Mouse (Mus musculus) natural killer cell, adult 2 months (primary cell): ENCODE measurements around the gene Fgd3.

Experiments used
- DNase-seq, 2 experiments: peaks; one replicate each; pipeline ENCODE4 v3.0.0; 2022; ENCODE audit warnings: low spot score in 2 of 2

Fgd3 gene

DNA sequence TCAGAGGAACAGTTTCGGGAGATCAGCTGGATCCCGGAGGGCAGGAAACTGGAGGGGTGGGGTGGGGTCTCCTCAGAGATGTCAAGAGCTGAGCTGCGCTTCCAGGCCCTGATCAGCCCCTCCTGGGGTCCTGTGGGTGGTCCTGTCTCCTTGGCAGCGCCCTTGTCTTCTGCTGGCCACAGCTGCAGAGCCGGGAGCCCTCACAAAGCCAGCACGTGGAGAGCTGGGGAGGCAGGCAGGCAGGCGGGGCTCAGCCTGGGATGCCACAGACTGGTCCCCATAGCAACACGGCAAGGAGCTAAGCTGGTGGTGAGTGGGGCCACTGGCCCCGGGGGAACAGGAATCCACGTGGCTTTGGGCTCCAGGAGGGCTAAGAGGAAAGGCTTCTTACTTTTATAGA is at the start of gene Fgd3:
Fgd3 (minus strand) TSS at position 272 of the 400 bp plus-strand sequence.
- DNase-seq, result no peak

DNA sequence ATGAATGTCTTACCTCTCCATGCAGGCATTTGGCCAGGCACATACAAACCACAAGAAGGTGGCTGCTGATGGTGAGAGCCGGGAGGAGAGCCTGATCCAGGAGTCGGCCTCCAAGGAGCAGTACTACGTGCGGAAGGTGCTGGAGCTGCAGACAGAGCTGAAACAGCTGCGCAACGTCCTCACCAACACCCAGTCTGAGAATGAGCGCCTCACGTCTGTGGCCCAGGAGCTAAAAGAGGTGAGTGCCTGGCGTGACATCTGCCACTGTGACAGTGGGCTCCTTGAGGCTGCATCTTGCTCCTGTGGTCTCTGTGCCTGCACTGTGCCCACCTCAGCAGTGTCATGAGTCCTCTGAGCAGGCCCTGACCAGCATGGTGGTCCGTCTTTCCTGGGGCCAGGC is 49.3 kb upstream of the Fgd3 start:
- no peak for DNase-seq

DNA sequence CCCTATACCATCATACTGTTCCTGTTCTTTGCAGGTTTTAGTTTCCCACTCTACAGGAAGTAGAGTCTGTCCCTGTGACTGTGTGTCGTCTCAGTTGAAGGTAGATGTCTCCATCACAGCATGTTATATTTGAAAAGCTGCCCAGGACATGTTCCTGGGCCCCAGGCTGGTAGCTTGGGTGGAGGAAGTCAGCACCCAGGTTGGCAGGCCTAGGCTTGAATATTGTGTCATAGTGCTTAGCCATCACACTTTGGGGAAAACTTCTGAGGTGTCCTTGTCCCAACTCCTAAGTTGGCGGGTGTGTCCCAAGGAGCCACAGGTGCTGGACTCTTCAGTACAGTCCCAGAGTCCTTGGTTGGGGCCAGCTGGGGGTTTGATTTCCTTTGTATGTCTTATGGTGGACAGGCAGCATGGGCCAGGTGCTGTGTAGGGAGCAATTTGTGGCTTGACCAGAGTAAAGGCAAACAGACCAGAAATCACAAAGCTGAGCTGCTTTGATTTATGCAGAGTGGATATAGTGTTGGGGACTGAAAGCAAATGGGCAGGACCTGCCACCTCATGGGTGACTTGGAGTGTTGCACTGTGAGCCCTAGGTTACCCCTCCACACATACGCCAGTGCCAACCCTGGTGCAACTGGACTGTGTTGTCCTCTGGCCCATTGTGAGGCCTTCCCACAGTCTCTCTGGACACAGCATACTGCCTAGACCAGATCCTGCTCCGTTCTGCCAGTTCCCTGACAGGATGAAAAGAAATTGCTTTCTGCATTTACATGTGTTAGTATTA is 47.7 kb upstream of the Fgd3 start:
- DNase-seq, result no peak

DNA sequence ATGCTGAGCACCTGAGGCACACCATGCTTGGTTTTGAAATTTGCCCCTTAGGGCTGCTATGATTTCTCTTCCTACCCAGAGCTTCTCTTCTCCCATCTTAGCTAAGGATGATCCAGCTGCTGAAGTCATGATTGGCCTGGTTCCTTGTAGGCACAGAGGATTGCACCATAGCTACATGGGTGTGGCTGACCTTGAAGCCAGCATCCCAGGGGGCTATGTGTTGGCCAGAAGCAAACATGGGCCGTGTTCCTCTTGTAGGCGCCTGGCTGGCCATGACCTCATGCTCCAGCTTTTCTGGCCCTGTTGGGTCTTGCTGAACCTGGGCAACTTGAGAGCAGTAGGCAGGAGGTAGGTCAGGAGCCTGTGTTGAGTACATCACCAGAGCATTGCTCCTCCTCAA is 44.6 kb upstream of the Fgd3 start:
- DNase-seq, result no peak

DNA sequence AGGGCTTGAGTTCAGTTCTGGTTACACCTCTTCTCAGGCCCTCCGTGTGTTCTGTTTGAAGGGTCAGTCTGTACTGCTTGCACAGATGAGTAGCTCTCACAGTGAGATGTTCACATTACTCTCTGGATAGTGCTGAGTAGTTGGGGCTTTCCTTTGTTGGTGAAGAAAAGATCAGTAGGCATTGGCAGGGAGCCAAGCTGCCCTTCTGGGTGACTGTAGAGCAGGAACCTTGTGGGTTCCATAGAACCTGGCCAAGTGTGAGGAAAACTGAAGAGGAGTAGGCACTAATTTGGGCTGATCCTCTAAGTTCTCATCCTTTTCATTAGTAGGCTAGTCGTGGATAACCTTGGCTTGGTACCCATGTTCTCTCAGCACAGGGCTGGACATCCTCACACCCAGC is 42.7 kb upstream of the Fgd3 start:
- DNase-seq, result no peak

DNA sequence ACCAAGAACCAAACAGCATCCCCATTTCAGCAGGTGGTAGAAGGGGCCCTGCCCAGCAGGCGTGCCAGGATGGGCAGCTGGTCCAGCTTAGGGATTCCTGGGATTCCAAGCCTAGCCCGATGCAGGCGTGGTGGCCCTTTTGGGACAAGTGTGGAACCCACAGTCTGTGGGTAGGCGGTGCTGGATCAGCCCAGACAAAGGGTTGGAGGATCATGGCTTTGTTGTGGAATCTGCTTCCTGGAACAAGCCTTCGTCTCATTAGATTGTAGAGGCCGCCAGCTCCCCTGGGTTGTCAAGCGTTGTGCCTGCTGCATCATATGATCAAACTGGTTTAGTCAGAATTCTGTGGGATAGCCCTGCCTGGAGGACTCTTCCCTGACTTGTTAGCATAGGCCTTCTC is 42.3 kb upstream of the Fgd3 start:
- no peak for DNase-seq

DNA sequence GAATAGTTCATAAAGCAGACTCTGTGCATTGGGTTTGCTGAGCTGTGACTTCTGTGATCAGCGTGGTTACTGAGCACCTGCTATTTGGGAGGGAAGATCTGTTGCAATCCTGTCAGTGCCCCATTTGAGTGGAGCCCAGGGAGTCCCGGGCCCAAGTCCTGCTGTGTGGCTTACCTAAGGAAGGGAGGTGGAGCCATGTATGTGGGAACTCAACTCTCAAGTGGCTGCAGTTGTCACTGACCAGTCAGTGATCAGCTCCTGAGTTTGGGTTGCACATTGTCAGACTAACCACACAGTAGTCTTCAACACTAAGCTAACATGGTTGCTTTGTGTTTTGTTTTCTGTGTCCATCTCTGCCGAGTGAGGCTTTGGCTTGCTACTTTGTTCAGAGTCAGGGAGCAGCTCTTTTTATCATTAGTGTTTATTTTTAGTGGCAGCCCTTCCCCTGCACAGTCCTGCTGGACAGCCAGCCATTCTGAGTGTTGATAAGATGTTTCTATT is 40.8 kb upstream of the Fgd3 start:
- DNase-seq, result no peak

DNA sequence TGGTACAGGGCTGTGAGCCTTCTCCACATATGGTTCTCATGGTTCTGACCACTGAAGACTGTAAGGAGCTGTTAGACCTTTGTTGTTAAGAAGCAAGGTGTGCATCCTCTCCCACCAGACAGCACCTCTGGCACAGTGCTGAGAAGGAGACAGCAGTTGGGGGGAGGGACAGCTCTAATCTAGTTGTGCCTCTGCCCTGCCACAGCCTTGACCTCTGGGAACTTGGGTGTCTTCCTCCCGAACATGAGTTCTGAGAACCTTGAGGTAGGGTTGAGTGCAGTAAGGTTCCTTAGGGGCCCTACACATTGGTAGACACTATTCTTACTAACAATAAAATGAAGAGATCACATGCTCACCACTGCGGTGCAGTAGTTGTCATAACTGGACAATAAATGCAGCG is 38.1 kb upstream of the Fgd3 start:
- no peak for DNase-seq

DNA sequence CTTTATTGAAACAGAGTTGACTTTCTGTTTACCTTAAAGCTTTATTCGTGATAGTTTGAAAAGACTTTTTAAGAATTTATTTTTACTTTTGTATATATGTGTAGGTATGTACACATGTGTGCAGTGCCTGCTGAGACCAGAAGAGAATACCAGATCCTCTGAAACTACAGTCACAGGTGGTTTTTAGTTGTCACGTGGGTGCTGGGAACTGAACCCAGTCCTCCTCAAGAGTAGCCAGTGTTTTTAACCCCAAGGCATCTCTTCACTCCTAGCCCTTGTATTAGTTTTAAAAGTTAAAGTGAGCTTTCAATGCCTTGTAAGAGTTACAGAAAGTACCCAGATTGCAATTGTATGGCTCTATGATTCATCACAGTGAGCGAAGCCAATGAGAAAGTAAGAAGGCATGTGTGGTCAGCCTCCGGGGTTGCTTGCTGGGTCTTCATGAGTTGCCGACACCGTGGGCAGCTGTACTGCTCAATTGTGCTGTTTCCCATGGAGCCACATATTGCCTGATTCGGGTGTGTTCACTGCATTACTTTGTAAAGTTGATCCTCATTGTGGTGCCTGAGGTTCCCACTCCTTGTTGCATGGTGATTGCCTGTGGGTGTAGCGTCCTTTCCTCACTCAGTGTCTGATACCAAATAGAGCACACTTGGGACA is 37.4 kb upstream of the Fgd3 start:
- no peak for DNase-seq

DNA sequence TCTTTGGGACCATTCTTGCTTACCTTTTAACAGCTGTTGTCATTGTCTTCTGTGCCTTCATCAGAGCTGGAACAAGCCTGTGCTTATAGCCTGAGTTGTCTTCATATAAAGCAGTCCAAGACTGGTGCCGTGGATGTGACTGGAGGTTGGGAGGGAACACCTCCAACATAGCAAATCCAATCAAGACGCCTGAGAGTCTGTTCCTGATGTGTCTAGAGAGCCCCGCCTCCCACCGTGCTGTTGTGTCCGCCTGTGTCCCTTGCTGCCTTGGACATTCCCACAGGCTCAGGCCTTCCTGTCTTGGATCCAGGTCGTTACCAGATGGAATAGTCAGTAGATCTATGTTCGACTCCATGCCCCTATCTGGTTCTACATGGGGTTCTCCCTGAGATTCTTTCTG is 36.0 kb upstream of the Fgd3 start:
- no peak for DNase-seq

DNA sequence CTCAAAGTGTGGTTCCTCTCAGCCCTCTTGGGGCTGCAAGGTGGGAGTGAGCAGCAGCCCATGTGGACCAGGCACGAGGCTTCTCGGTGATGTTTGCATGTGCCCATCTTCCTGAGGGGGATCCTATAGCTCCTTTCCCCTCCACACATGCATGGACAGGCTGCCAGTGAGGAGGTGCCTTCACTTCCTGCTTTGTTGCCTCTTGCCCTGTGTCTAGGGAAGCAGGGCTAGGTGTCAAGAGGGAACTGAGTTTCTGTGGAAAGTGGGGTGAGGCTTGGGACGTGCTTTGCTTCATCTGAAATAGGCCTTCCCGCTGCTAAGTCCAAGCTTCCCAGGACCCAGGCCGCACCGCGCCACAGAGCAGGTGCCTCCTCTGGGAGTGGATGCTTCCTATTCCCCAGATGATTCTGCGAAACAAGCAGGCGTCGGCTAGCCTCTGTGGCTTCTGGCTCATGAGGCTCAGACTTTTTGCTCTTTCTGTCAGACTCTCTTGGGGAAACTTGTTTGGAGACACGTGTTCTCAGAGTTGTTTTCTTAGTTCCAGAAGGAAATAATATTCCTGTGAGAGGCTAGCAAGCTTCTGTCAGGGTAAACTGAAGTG is 35.5 kb upstream of the Fgd3 start:
- DNase-seq, result no peak

DNA sequence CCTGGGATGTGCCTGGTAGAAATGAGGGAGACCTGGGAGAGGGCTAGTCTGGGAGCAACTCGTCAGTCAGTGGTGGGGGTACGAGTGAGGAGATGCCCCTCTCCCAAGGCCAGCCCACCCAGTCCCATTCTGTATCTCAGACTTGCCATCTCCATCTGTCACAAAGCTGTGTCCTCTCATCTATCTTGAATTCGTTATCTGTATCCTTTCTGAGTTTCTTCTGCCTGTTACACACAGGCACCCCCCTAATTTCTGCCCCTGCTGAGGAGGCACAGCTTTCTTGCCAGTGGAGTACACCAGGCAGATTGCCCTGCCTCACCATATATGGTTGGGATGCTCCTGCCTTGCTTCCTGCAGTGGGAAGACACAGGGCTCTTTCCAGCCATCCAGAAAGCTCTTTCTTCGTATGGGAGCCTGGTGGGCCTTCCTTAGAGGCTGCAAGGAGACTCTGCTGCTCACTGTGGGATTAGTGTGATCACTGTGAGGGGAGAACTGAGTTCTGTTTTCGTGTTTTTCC is 33.9 kb upstream of the Fgd3 start:
- DNase-seq, result no peak

DNA sequence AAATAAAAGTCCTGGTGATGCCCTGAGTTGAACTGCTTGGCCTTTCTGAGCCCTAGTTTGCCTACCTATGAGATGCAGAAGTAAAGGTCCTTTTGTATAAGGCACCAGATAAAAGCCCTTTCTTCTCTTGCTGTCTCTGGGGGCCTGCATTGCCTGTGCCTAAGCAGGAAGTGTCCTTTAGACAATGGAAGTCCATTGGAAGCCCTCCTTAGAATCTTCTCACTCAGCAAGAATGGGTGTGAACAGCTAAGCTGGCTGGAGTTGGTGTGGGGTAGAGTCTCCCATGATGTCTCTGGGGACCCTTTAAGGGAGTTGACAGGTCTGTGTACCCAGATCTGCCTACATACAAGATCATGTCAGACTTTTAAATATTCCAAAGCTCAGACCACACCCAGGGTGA is 33.3 kb upstream of the Fgd3 start:
- no peak for DNase-seq

DNA sequence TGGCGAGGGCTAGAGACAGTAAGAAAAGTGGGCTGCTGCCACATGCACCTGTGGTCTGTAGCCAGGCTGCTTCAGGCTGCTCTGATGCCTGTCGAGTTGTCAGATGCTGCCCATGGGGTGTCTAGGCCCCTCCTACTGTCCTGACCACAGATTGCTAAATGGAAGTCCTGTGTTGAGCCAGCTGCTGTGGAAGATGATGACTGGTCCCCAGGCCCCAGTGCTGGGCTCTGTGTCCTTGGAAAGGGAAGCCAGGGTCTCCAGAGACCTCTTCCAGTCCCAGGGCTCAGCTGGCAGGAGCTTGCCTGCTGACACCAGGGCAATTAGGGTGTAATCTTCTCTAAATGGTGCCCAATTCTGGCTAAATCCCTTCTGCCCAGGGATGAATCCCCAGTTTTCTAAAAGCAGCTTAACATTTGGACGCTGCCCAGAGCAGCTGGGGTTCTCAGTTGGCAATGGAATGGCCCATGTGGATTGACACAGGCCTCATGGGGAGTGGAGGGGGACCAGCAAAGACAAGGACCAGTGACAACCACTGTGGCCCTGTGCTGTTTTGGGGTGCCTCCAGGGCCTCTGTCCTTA is 32.6 kb upstream of the Fgd3 start:
- no peak for DNase-seq

DNA sequence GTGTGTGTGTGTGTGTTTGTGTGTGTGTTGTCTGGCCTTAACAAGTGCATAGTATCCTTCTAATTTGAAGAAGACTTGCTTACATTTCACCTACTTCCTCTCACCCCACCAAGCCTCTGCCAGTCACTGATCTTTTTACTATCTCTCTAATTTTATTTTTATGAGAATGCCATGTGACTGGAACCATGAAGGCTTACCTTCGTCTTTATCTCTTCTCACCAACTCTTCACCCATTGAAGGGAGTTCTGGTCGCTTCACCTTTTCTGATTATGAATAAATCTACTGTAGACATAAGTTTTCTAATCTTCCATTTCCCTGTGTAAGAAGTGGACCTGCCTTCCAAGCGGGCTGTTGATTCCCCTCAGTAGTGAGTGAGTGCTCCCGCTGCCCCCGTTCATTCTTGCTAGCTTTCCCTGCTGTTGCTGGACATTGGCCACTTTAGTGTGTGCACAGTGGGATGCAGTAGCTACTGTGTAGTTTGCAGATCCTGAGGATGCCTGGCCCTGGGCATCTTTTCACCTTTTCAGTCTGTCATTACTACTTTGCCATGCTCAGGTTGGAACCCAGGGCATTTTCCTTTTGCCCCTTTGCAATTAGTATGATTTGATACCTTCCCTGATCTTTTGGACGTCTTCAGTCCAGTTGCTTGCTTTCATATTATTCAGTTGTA is 29.9 kb upstream of the Fgd3 start:
- DNase-seq, result no peak

DNA sequence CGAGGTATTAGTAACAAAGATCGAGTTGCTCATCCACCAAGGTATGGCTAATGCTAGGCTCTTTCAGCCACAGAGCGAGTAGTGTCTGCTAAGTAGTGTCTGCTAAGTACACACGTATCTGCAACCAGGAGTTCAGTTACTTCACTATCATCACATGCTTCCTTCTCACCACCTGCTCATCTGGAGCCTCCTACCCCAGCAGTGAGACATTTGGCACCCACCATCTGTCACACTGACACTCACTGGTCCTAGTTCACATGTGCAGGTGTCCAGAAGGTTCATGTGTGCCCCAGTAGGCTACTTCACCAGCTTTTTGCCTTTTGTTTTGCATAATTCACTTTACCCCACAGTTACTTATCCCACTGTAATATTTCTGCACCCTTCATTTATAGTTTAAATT is 29.2 kb upstream of the Fgd3 start:
- DNase-seq, result no peak

DNA sequence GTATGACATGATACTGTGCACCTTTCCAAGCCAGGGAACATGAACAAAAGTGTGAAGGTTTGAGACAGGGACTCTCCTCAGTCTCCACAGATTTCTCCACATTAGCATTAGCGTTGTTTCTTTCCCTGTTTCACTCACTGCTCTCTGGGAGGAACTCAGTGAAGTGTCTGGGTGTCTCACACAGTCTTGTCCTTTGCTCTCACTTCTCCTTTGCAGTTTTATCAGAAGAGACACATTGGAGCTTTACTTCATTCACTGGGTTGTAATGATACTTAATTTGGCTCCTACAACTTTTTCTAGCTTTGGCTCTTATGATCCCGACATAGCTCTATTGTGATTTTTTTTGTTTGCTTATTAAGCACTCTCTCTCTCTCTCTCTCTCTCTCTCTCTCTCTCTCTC is 28.4 kb upstream of the Fgd3 start:
- no peak for DNase-seq

DNA sequence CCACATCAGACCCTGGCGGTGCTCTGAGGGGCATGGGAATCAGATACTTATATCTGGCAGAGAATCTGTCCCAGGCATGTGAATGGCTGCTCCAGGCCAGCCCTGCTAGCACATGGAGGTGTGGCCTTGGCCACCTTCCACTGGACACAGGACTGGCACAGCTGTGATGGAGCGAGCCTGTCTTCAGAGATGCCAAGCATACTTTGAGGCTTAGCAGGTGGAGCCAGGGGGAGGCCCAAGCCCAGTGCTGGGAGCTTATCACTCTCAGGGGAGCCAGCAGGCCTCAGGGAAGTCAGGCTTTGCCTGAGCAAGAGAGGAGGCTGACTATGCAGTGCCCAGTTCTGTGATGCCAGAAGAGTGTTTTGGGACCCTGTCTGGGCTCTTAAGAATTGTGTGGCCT is 25.4 kb upstream of the Fgd3 start:
- no peak for DNase-seq

DNA sequence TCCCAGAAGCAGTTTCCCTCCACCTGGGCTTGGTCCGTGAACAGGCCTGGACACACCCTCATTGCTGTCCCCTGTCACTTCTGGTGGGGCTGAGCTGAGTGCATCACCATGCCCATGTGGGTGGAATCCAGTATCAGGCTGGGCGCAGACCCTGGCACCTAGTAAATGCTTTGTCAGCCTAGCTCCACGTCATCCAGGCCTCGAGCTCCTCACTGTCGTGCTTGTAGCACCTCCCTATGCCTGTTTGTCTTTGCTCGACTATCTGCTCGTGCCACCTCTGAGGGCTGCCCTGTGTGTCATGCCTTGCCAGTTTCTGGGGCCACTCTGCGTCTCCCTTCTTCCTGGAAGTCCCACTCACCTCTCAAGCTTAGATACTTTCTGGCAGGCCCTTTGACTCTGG is 24.5 kb upstream of the Fgd3 start:
- no peak for DNase-seq

DNA sequence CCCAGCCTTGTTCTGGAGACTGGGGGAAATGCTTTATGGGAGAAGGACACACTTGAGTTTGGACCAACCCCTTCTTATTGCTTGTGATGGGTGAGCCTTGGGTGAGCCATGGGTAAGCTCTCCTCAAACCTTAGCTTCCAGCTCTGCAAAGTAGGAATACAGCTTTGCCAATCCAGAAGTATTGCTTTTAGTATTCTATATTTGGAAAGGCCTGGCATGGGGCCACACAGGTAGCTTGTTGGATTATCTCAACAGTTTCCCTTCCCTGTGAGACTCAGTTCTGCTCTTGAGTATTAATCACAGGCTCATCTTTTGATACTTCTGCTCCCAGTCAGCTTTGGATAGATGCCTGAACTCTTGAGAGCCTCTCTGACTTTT is 22.6 kb upstream of the Fgd3 start:
- DNase-seq, result no peak

DNA sequence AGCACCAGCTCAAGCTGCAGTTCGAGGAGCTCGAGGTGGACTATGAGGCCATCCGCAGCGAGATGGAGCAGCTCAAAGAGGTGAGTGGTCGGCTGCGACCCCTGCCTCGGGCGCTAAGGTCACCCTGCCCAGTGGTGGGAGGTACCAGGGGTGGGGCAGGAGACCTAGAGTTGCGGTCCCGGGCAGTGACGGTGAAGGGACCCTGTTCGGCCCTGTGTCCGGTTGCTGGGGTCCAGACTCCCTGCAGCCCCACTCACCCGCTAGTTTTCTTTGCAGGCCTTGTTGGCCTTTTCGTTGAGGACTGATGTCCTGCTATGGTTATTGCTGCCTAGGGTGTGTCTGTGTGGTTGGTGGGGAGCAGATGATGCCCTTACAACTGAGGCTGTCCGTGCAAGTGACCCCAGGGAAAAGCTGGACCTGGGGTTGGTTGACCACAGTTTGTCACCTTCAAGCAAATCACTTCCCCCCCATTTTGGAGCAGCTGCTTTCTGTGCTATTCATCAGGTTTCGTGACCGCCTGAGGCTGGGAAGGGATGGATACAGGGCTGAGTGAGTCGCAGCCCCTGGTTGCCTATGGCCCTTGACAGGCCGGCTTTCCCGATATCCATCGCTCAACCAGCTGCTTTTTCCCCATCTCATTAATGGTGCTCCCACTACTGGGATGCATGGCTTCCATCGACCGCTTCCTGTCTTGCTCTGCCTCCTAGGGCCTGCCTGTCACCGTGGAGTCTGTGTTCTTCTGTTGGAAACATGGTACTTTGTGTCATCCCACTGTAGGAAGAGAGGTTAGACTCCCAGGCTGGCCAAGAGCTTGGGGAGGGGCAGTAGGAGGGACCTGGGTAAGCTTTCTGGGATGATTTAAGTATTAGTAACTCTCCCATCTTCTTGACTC is 22.0 kb upstream of the Fgd3 start:
- no peak for DNase-seq
